Mouse (Mus musculus) testis, adult 10 weeks (tissue): ENCODE measurements around the gene Mtmr2. TPM values are rescaled to one million over a fixed set of nuclear protein-coding genes. Genes with fewer than 3 reads are reported as not detected.

Experiments used
- polyA plus RNA-seq: library from polyadenylated mRNA; stranded (reverse); fragments of 350-450 nt; fragmentation: Illumina TruSeq; extraction: RNeasy Lipid Tissue Mini Kit (QIAGEN cat#74804); gene quantifications from one replicate; pipeline ENCODE4 v1.2.3, GENCODE M21; 2014; ENCODE audit warnings: low read depth, low replicate concordance

Mtmr2 gene
- polyA plus RNA-seq = 100 TPM

DNA sequence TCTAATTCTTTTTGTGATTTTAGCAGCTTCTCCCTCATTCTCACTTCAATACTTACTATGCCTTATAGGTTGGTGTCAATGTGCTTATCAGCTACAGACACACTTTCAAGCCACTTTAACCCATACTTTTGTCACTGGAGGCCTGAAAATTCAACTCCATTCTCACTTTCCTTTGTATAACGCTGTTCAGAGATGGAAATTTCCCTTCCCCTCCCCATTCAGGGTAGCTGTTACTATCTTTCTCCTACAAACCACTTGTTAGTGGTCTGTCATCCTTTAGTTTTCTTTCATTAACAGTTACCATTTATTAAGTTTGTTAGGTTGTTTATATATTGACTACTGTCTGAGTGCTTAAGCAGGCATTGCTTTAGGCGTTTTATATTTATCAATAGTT lies at the start of gene Mtmr2:
TSS of gene Mtmr2 (plus strand) at position 7 of the 394 bp plus-strand sequence.

DNA sequence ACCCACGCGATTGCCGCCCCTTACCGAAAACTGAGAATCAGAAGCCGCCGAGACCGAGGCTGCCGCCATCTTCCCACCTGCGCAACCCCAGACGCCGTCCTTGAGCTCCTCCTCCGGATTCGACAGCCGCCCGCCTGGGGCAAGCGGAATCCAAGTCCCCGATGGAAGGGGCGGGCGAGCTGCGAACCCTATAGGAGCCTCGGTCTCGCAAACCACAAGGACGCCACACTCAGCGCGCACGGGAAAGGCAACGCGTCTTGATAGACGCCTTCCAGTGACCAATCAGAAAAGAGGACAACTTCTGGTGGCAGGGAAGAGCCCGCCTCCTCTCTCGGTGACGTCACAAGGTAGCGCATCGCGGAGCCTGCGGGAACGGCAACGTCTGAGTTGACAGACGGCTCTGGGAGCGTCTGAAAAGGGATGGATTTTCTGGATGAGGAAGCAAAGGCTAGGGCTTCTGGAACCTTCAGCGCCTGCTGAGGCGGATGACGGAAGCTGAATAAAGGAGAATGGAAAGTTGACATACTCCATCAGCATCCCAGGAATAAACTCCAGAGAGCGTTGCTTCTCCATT lies 78.7 kb downstream of the Mtmr2 start, which contains the start of gene Cep57:
TSS of gene Cep57 (minus strand) at position 276 of the 574 bp plus-strand sequence.

DNA sequence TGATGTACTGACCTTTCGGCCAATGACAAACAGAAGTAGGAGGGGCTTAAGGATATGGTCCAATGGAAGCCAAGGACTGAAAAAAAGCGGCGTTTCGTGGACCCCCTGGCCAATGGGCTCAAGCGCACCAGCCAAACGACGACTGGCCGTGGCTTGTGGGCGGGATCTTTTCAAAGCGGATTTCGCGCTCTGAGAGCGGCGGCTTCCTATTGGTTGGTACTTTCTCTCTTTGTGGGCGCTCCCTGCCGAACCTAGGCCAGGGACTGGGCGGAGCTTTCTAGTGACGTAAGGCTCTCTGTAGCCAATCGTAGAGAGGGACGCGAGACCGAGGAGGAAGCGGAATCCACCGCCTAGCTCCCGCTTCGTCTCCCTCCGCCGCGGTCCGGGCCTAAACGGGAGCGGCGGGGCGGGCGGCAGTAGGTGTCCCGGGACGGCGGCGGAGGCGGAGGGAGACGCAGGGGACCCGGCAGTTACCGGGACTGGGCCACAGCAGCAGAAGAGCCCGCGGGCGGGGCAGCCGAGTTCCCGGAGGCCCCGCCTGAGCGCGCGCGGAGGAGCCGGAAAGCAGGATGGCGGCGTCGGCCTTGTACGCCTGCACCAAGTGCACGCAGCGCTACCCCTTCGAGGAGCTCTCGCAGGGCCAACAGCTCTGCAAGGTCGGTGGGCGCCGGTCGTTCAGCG lies 79.3 kb downstream of the Mtmr2 start, which contains the start of gene Fam76b:
TSS of gene Fam76b (plus strand) at position 311 of the 681 bp plus-strand sequence.

Other genes with a start within 250 kb of the Mtmr2 start
- gene Cep57, start 78.7 kb downstream of the Mtmr2 start, polyA plus RNA-seq = 528 TPM
- gene Fam76b, start 79.3 kb downstream of the Mtmr2 start, polyA plus RNA-seq = 47.4 TPM